Mouse (Mus musculus) layer of hippocampus, adult 2 months (tissue): ENCODE data around the gene Serpinb6a. TPM values are rescaled to one million over a fixed set of nuclear protein-coding genes. Genes with fewer than 3 reads are reported as not detected.

ENCODE experiments used
- DNase-seq, 2 experiments: peaks; one replicate each; pipeline ENCODE4 v3.0.0; 2022; ENCODE audit warnings: low spot score in 2 of 2
- H3K27ac ChIP-seq: fragments of 200-600 bp; 2 replicates; pipeline ENCODE4 v1.8.1; 2022
- H3K4me3 ChIP-seq: fragments of 200-600 bp; 2 replicates; pipeline ENCODE4 v1.8.1; 2022; ENCODE audit warnings: mild to moderate bottlenecking
- CTCF ChIP-seq: fragments of 200-600 bp; conservative IDR thresholded peaks from 2 replicates; pipeline ENCODE4 v1.8.1; 2022; ENCODE audit warnings: antibody characterized with exemption, mild to moderate bottlenecking, moderate library complexity
- total RNA-seq, 2 experiments: library from RNA; stranded (reverse); gene quantifications; 2 replicates each; pipeline ENCODE4 v1.2.3; 2021

Gene Serpinb6a
- total RNA-seq, 2 experiments from 2014 or later: 44.5 to 46.0 TPM

GRCm38 (mm10) chr13:34036726-34037125, 34.1 kb upstream of the Serpinb6a start:
- no peak for DNase-seq
- TF ChIP-seq CTCF: no peak

GRCm38 (mm10) chr13:34035424-34035823, 32.8 kb upstream of the Serpinb6a start:
- H3K4me3 ChIP-seq: no peak overlapping the region

More at GRCm38 (mm10) chr13:34036726-34037125, 34.1 kb upstream of the Serpinb6a start:
- Histone ChIP-seq H3K27ac (peak overlapping the region; percentile 97), H3K4me3 (no peak overlapping the region)

GRCm38 (mm10) chr13:34032041-34032440, 29.4 kb upstream of the Serpinb6a start:
- no peak for TF ChIP-seq CTCF
- Histone ChIP-seq H3K4me3 (no peak overlapping the region), H3K27ac (no peak overlapping the region)
- no peak for DNase-seq

More at GRCm38 (mm10) chr13:34035424-34035823, 32.8 kb upstream of the Serpinb6a start:
- no peak for DNase-seq
- no peak overlapping the region for H3K27ac ChIP-seq
- TF ChIP-seq CTCF: no peak

GRCm38 (mm10) chr13:34021998-34022397, 19.4 kb upstream of the Serpinb6a start:
- Histone ChIP-seq H3K4me3 (no peak overlapping the region), H3K27ac (no peak overlapping the region)
- no peak for DNase-seq
- no peak for TF ChIP-seq CTCF

- no peak for TF ChIP-seq CTCF
Observed at GRCm38 (mm10) chr13:34018521-34018920, 15.9 kb upstream of the Serpinb6a start.

GRCm38 (mm10) chr13:34016927-34017569, 14.5 kb upstream of the Serpinb6a start:
- Histone ChIP-seq H3K4me3 (no peak overlapping the region), H3K27ac (no peak overlapping the region)
- no peak for TF ChIP-seq CTCF
- DNase-seq: no peak

More at GRCm38 (mm10) chr13:34018521-34018920, 15.9 kb upstream of the Serpinb6a start:
- no peak overlapping the region for H3K4me3 ChIP-seq
- no peak for DNase-seq
- no peak overlapping the region for H3K27ac ChIP-seq

- no peak for TF ChIP-seq CTCF
- Histone ChIP-seq H3K4me3 (no peak overlapping the region), H3K27ac (no peak overlapping the region)
- no peak for DNase-seq
Observed at GRCm38 (mm10) chr13:34007234-34007633, 4.6 kb upstream of the Serpinb6a start.

- DNase-seq: no peak
- no peak for TF ChIP-seq CTCF
- Histone ChIP-seq H3K27ac (peak overlapping the region; percentile 91; the same call in 1 of the 2 replicates), H3K4me3 (peak overlapping the region; percentile 100)
Observed at GRCm38 (mm10) chr13:34003058-34003457, 464 bp upstream of the Serpinb6a start.

GRCm38 (mm10) chr13:33995197-33995596, 7.4 kb downstream of the Serpinb6a start:
- TF ChIP-seq CTCF: peak; percentile 97
- H3K4me3 ChIP-seq: no peak overlapping the region
- H3K27ac ChIP-seq: no peak overlapping the region
- peak; percentile 62 to 66 for DNase-seq

- no peak for DNase-seq
- no peak overlapping the region for H3K27ac ChIP-seq
- no peak for TF ChIP-seq CTCF
- H3K4me3 ChIP-seq: no peak overlapping the region
Observed at GRCm38 (mm10) chr13:33989625-33990024, 13.0 kb downstream of the Serpinb6a start.

GRCm38 (mm10) chr13:33966574-33966973, 36.0 kb downstream of the Serpinb6a start:
- no peak for TF ChIP-seq CTCF
- DNase-seq: no peak
- no peak overlapping the region for H3K27ac ChIP-seq
- H3K4me3 ChIP-seq: no peak overlapping the region

- TF ChIP-seq CTCF: no peak
- H3K27ac ChIP-seq: no peak overlapping the region
- H3K4me3 ChIP-seq: no peak overlapping the region
- no peak for DNase-seq
Observed at GRCm38 (mm10) chr13:33966025-33966412, 36.6 kb downstream of the Serpinb6a start.

GRCm38 (mm10) chr13:33965056-33966024, 37.3 kb downstream of the Serpinb6a start:
- no peak for DNase-seq
- Histone ChIP-seq H3K4me3 (peak overlapping the region; percentile 63), H3K27ac (peak overlapping the region; percentile 90)
- no peak for TF ChIP-seq CTCF
